36 mouse cellular contexts compared by ENCODE assay signal in the genomic region with DNA sequence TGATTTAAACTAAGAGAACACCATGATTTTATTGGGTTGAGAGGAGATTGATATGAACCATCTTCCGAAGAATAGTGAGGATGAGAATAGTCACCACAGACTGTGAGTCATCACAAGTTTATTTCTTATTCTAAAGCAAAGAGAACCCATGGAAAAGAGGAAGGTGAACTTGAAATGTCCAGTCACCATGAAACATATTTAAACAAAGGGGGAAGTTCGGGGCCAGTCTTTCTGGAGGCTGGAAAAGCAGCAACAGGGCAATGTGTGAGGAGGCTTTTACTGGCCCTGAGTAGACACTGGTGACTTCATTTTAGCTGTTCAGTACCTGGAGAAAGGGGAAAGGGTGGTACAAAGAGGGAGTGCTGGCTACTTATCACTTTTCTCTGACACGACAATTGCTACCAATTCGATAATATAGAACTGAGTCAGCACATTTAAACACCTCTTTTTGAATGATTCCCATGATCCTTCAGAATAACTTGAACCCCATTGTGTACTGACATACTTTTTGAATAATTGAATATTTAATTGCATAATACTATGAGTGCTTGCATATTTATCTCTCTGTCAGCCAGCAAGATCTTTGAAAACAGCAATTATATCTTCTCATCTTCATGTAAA. TPM values are rescaled to one million over a fixed set of nuclear protein-coding genes. Genes with fewer than 3 reads are reported as not detected.
A peak's percentile ranks its signal among the peaks of the same experiment; 100 is the strongest.
DNase-seq lines count a peak whose midpoint lies in the region; ATAC-seq and TF ChIP-seq lines count a peak whose summit lies in the region.
"Had no signal": no experiment of that assay in that cellular context is flagged by ENCODE, and none has a peak within 500 bp of the region (broad histone marks: within the 10 kb centered on the region; RNA-seq: fewer than 3 reads in every experiment).

No protein-coding gene starts in this region.

- no peak for TF ChIP-seq POLR2A in heart, adult 2 months (IDR thresholded peaks at IDR 0.05; ENCODE audit: insufficient read depth, low read depth, low read length)

- WGBS in heart, postnatal 0 days, result 86% methylated on average over 4 of the region's 4 CpGs
- 88% methylated on average over 4 of the region's 4 CpGs for WGBS in heart, adult 2 months

- peak; percentile 2 for DNase-seq in heart, postnatal 0 days (ENCODE audit: low spot score)
- DNase-seq in heart, adult 2 months, result no peak
- DNase-seq in A20 (ENCODE audit: low read depth, low spot score) (peak; percentile 36), MN1 (ENCODE audit: low spot score) (no peak)
- no peak for DNase-seq in layer of hippocampus, postnatal 25 days (ENCODE audit: extremely low spot score in 1 of 2, low spot score in 1 of 2)
- no peak for DNase-seq in adrenal gland, adult 8-10 months
- DNase-seq: adrenal gland, postnatal 14 days; cerebellum, adult 2 months; cerebellum, postnatal 25 days; gastrocnemius, postnatal 14 days; heart, postnatal 14 days; kidney, adult 2 months; kidney, postnatal 4 days; layer of hippocampus, postnatal 36 days; lung, adult 18-20 months; spleen, adult 18-20 months; thymus, adult 2 months; thymus, postnatal 36 days had no signal

- intact Hi-C loops in heart, adult 2 months (cut with DNase I), result no loop called here

- H3K27ac ChIP-seq in heart, postnatal 0 days (ENCODE audit: low read depth), result no peak overlapping the region
- H3K27ac ChIP-seq in heart, adult 2 months, result no peak overlapping the region
- H3K27ac ChIP-seq: forebrain, embryonic 13.5 days; heart, embryonic 13.5 days; hindbrain, embryonic 12.5 days; hindbrain, postnatal 0 days; intestine, embryonic 15.5 days; kidney, postnatal 0 days; liver, embryonic 12.5 days; midbrain, embryonic 13.5 days; neural tube, embryonic 15.5 days had no signal

- no peak for ATAC-seq in heart, postnatal 0 days (ENCODE audit: insufficient read depth, low read depth)
- ATAC-seq in common myeloid progenitor, adult 5-6 weeks (replicated peaks; ENCODE audit: low read depth, poor library complexity, severe bottlenecking), result peak; percentile 81
- ATAC-seq in megakaryocyte progenitor cell, adult 5-6 weeks (replicated peaks; ENCODE audit: poor library complexity), result peak; percentile 84
- ATAC-seq: CD4-positive, CD25-positive, alpha-beta regulatory T cell, adult 4 months; forebrain, embryonic 13.5 days; hindbrain, postnatal 0 days; intestine, embryonic 15.5 days; liver, embryonic 12.5 days; lung, postnatal 0 days; midbrain, embryonic 13.5 days had no signal

- no peaks in the 10 kb centered on the region for H3K9me3 ChIP-seq in heart, postnatal 0 days (replicated peaks; ENCODE audit: control insufficient read depth, low read length)
- H3K9me3 ChIP-seq: forebrain, embryonic 13.5 days; heart, embryonic 13.5 days; hindbrain, embryonic 12.5 days; intestine, embryonic 15.5 days; liver, embryonic 12.5 days; megakaryocyte, embryonic 14.5 days; midbrain, embryonic 13.5 days; neural tube, embryonic 15.5 days had no signal

- H3K27me3 ChIP-seq in heart, postnatal 0 days (ENCODE audit: control insufficient read depth, insufficient read depth, low read length), result no peaks in the 10 kb centered on the region
- H3K27me3 ChIP-seq in heart, adult 2 months (ENCODE audit: control insufficient read depth, insufficient read depth, low read length), result no peaks in the 10 kb centered on the region
- H3K27me3 ChIP-seq: forebrain, embryonic 13.5 days; heart, embryonic 13.5 days; hindbrain, embryonic 12.5 days; intestine, embryonic 15.5 days; liver, embryonic 12.5 days; megakaryocyte, embryonic 14.5 days; midbrain, embryonic 13.5 days; neural tube, embryonic 15.5 days had no signal

- H3K4me1 ChIP-seq in heart, postnatal 0 days (ENCODE audit: control insufficient read depth, insufficient read depth), result no peaks in the 10 kb centered on the region
- H3K4me1 ChIP-seq in heart, adult 2 months (ENCODE audit: control insufficient read depth, insufficient read depth, low read length), result peaks cover 1% of the 10 kb centered on the region; the same call in 1 of the 2 replicates
- H3K4me1 ChIP-seq: forebrain, embryonic 13.5 days; hindbrain, embryonic 12.5 days; intestine, embryonic 15.5 days; liver, embryonic 12.5 days; megakaryocyte, embryonic 14.5 days; midbrain, embryonic 13.5 days; neural tube, embryonic 15.5 days had no signal

- no peaks in the 10 kb centered on the region for H3K36me3 ChIP-seq in heart, postnatal 0 days (replicated peaks; ENCODE audit: control insufficient read depth, insufficient read depth, low read length)
- H3K36me3 ChIP-seq in heart, adult 2 months (ENCODE audit: control insufficient read depth, insufficient read depth, low read length), result no peaks in the 10 kb centered on the region
- H3K36me3 ChIP-seq: heart, embryonic 13.5 days; hindbrain, embryonic 12.5 days; intestine, embryonic 15.5 days; liver, embryonic 12.5 days; midbrain, embryonic 13.5 days; neural tube, embryonic 15.5 days had no signal

- no peak overlapping the region for H3K9ac ChIP-seq in heart, postnatal 0 days (replicated peaks; ENCODE audit: low read depth, low read length)
- no peak overlapping the region for H3K9ac ChIP-seq in heart, adult 2 months (ENCODE audit: low read depth, low read length)
- H3K9ac ChIP-seq: forebrain, embryonic 13.5 days; heart, embryonic 13.5 days; hindbrain, embryonic 12.5 days; intestine, embryonic 15.5 days; liver, embryonic 12.5 days; midbrain, embryonic 13.5 days; neural tube, embryonic 15.5 days had no signal

- no peak for TF ChIP-seq EP300 in heart, postnatal 0 days (IDR thresholded peaks at IDR 0.05; ENCODE audit: low read depth)
- TF ChIP-seq EP300 in heart, adult 2 months (IDR thresholded peaks at IDR 0.05; ENCODE audit: insufficient read depth, low read depth, low read length), result no peak

- no peak overlapping the region for H3K4me3 ChIP-seq in heart, postnatal 0 days (ENCODE audit: low read depth, low read length)
- H3K4me3 ChIP-seq in heart, adult 2 months, result no peak overlapping the region
- H3K4me3 ChIP-seq: forebrain, embryonic 13.5 days; heart, embryonic 13.5 days; hindbrain, embryonic 12.5 days; intestine, embryonic 15.5 days; liver, embryonic 12.5 days; megakaryocyte, embryonic 14.5 days; midbrain, embryonic 13.5 days; neural tube, embryonic 15.5 days had no signal

- H3K4me2 ChIP-seq in heart, postnatal 0 days (ENCODE audit: low read depth, low read length), result no peak overlapping the region
- H3K4me2 ChIP-seq: forebrain, embryonic 13.5 days; heart, embryonic 13.5 days; hindbrain, embryonic 12.5 days; intestine, embryonic 15.5 days; liver, embryonic 12.5 days; midbrain, embryonic 13.5 days; neural tube, embryonic 15.5 days had no signal

- H3K79me2 ChIP-seq in heart, adult 2 months (replicated peaks; ENCODE audit: control insufficient read depth, insufficient read depth, low read length), result no peaks in the 10 kb centered on the region

- TF ChIP-seq CTCF in heart, postnatal 0 days (IDR thresholded peaks at IDR 0.05; ENCODE audit: low read depth), result no peak
- no peak for TF ChIP-seq CTCF in heart, adult 2 months (IDR thresholded peaks at IDR 0.05)

RNA-seq across cellular contexts. Expression of gene Gnat3, which starts 52.0 kb away (rescaled TPM):
- 0.12 TPM in 1 of 2 replicates, not detected in the other for total RNA-seq in heart, postnatal 0 days (2014; rRNA removed; ENCODE audit: low replicate concordance)
- polyA plus RNA-seq in heart, postnatal 0 days (2015; fragmentation: Nextera tagmentation; extraction: Ambion mirVana), result 0.11 TPM in 1 of 2 replicates, not detected in the other
- total RNA-seq in heart, adult 2 months (2021), result under 1 TPM; 0.70 to 0.76 TPM
- polyA plus RNA-seq in heart, adult 2 months (2012; rRNA removed), result 0.08 and 0.12 TPM in 2 replicates
- total RNA-seq in common myeloid progenitor, adult 5-6 weeks (2017), result not detected in 2 replicates
- total RNA-seq in megakaryocyte progenitor cell, adult 5-6 weeks (2015), result not detected in 2 replicates
- not detected in 2 replicates for total RNA-seq in megakaryocyte progenitor cell, adult 5-6 weeks (2017)
- total RNA-seq in layer of hippocampus, postnatal 25 days (2021), result not detected
- total RNA-seq in adrenal gland, adult 8-10 months (2022), result not detected
- total RNA-seq: adrenal gland, postnatal 14 days; hindbrain, postnatal 0 days; layer of hippocampus, adult 8-10 months; layer of hippocampus, postnatal 36 days had no signal
- polyA plus RNA-seq: brain, embryonic 14.5 days; CD4-positive, CD25-positive, alpha-beta regulatory T cell, adult 4 months; cerebellum, adult 2 months; forebrain, embryonic 13.5 days; heart, embryonic 13.5 days; hindbrain, postnatal 0 days; intestine, embryonic 15.5 days; kidney, adult 2 months; kidney, postnatal 0 days; limb, embryonic 11.5 days; liver, embryonic 12.5 days; midbrain, embryonic 13.5 days; neural tube, embryonic 15.5 days; stomach, embryonic 16.5 days had no signal

Comparison
In these comparisons a context has a peak if more than half of its experiments do, and no peak if none do; other contexts are left out.
1. DNase-seq: peak in heart, postnatal 0 days (single experiment) and A20 (single experiment); none in heart, adult 2 months (0 of 2), layer of hippocampus, postnatal 25 days (0 of 2), MN1 (single experiment) and adrenal gland, adult 8-10 months (single experiment).